Mouse (Mus musculus): Measurements from ENCODE around the gene Psmc3ip. TPM values are rescaled to one million over a fixed set of nuclear protein-coding genes. Genes with fewer than 3 reads are reported as not detected.
"Not testable (repeated sequence)": the region's sequence is repeated elsewhere in the genome, so short reads cannot be mapped to it uniquely, and the experiment has no call there.

The Psmc3ip gene
- polyA plus RNA-seq, 1 experiment from 2014 or later = 18.1 TPM

GRCm38 (mm10) chr11:101133037-101133436 lies 37.8 kb upstream of the Psmc3ip start:
- no peak overlapping the region for H3K4me2 ChIP-seq (ENCODE audit: low read depth, low read length)
- no peaks in the 10 kb centered on the region for H3K36me3 ChIP-seq (ENCODE audit: control insufficient read depth, insufficient read depth, low read length)
- WGBS = 57% methylated on average over 12 of the region's 12 CpGs

GRCm38 (mm10) chr11:101131701-101132100 lies 36.5 kb upstream of the Psmc3ip start:
- Histone ChIP-seq H3K9me3 (ENCODE audit: control insufficient read depth, low read length) (no peaks in the 10 kb centered on the region; the same call in 1 of the 2 replicates), H3K27me3 (replicated peaks; ENCODE audit: control insufficient read depth, insufficient read depth, low read length) (no peaks in the 10 kb centered on the region), H3K4me3 (ENCODE audit: low read length) (no peak overlapping the region), H3K27ac (ENCODE audit: low read length) (no peak overlapping the region), H3K4me2 (ENCODE audit: low read depth, low read length) (no peak overlapping the region), H3K4me1 (ENCODE audit: control insufficient read depth, insufficient read depth, low read length) (peaks cover 3% of the 10 kb centered on the region; the same call in 1 of the 2 replicates), H3K36me3 (ENCODE audit: control insufficient read depth, insufficient read depth, low read length) (0 out of 2 replicates have a peak, but pooled peaks cover under 1% of the 10 kb centered on the region), H3K9ac (ENCODE audit: low read depth, low read length) (no peak overlapping the region)
- no peak for ATAC-seq
- WGBS = 86% methylated on average over 6 of the region's 6 CpGs

More at GRCm38 (mm10) chr11:101133037-101133436, 37.8 kb upstream of the Psmc3ip start:
- Histone ChIP-seq H3K27me3 (replicated peaks; ENCODE audit: control insufficient read depth, insufficient read depth, low read length) (no peaks in the 10 kb centered on the region), H3K9me3 (ENCODE audit: control insufficient read depth, low read length) (no peaks in the 10 kb centered on the region), H3K4me1 (ENCODE audit: control insufficient read depth, insufficient read depth, low read length) (peaks cover 3% of the 10 kb centered on the region; the same call in 1 of the 2 replicates), H3K9ac (ENCODE audit: low read depth, low read length) (no peak overlapping the region), H3K27ac (ENCODE audit: low read length) (no peak overlapping the region), H3K4me3 (ENCODE audit: low read length) (no peak overlapping the region)
- ATAC-seq = no peak

DNA sequence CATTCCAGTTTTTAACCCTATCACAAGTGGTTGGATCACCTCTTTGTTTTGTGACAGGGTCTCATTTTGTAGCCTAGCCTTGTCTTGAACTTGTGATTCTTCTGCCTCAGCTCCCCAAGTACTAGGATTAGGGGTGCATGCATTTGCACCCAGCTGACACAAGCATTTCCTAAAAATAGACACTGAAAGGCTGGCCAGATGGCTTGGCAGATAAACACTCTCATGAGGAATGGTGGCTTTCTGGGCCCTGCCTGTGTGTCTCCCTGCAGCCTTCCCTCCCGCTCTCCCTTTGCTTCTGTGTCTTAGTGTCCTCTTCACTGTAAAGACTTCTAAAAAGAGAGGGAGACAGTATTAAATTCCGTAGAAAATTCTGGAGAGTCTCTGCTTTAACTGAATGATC lies 36.0 kb upstream of the Psmc3ip start:
- ATAC-seq = no peak
- Histone ChIP-seq H3K27me3 (replicated peaks; ENCODE audit: control insufficient read depth, insufficient read depth, low read length) (no peaks in the 10 kb centered on the region), H3K4me3 (ENCODE audit: low read length) (no peak overlapping the region), H3K27ac (ENCODE audit: low read length) (no peak overlapping the region), H3K4me2 (ENCODE audit: low read depth, low read length) (no peak overlapping the region), H3K4me1 (ENCODE audit: control insufficient read depth, insufficient read depth, low read length) (peaks cover 3% of the 10 kb centered on the region; the same call in 1 of the 2 replicates), H3K36me3 (ENCODE audit: control insufficient read depth, insufficient read depth, low read length) (0 out of 2 replicates have a peak, but pooled peaks cover 4% of the 10 kb centered on the region), H3K9ac (ENCODE audit: low read depth, low read length) (no peak overlapping the region), H3K9me3 (ENCODE audit: control insufficient read depth, low read length) (no peaks in the 10 kb centered on the region; the same call in 1 of the 2 replicates)
- 68% methylated on average over 2 of the region's 2 CpGs for WGBS

DNA sequence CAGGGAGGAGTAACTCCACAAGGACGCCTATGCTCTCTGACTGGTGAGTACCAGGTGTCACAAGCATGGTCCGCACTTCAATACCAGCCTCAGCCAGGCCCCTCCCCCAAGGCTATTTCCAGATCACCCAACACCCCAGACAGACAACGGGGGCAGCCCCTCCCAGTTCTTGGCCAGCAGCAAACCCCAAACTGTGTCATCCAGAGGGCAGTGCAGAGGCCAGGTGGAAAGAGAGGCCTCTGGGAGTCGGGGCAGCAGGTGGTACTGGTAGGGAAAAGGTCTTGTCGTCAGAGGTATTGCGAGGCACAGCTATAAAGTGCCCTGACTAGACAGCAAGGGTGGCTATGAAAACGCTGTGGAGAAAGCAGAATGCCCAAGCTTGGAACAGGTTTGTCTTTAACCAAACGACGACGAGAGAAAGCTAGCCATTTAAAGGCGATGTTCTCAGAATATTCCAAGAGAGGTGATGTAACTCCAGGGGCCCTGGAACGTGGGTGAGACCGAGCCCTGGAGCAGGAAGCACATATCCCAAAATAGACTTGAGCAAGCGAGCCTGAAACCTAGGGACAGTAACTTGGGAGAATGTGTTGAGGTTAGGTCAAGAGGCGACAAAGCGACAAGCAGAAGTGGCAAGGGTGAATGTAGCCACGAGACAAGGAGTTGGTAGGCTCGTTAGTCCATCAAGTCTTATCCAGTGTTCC lies 35.0 kb upstream of the Psmc3ip start:
- H3K4me3 ChIP-seq (ENCODE audit: low read length) = no peak overlapping the region
- H3K4me1 ChIP-seq (ENCODE audit: control insufficient read depth, insufficient read depth, low read length) = peaks cover 3% of the 10 kb centered on the region; the same call in 1 of the 2 replicates
- no peaks in the 10 kb centered on the region for H3K27me3 ChIP-seq (replicated peaks; ENCODE audit: control insufficient read depth, insufficient read depth, low read length)
- H3K9me3 ChIP-seq (ENCODE audit: control insufficient read depth, low read length) = no peaks in the 10 kb centered on the region; the same call in 1 of the 2 replicates
- no peak overlapping the region for H3K4me2 ChIP-seq (ENCODE audit: low read depth, low read length)
- WGBS = 38% methylated on average over 18 of the region's 18 CpGs
- ATAC-seq = peak; percentile 48
- no peak overlapping the region for H3K27ac ChIP-seq (ENCODE audit: low read length)
- peak overlapping the region; percentile 40; the same call in 1 of the 2 replicates for H3K9ac ChIP-seq (ENCODE audit: low read depth, low read length)
- H3K36me3 ChIP-seq (ENCODE audit: control insufficient read depth, insufficient read depth, low read length) = peaks cover 7% of the 10 kb centered on the region; the same call in 1 of the 2 replicates

GRCm38 (mm10) chr11:101128996-101129577 lies 33.9 kb upstream of the Psmc3ip start:
- Histone ChIP-seq H3K9me3 (ENCODE audit: control insufficient read depth, low read length) (no peaks in the 10 kb centered on the region; the same call in 1 of the 2 replicates), H3K27me3 (replicated peaks; ENCODE audit: control insufficient read depth, insufficient read depth, low read length) (no peaks in the 10 kb centered on the region), H3K4me2 (ENCODE audit: low read depth, low read length) (no peak overlapping the region), H3K4me3 (ENCODE audit: low read length) (no peak overlapping the region), H3K4me1 (ENCODE audit: control insufficient read depth, insufficient read depth, low read length) (peaks cover 3% of the 10 kb centered on the region; the same call in 1 of the 2 replicates), H3K27ac (ENCODE audit: low read length) (no peak overlapping the region), H3K36me3 (ENCODE audit: control insufficient read depth, insufficient read depth, low read length) (peaks cover 7% of the 10 kb centered on the region; the same call in 1 of the 2 replicates), H3K9ac (ENCODE audit: low read depth, low read length) (no peak overlapping the region)
- no peak for ATAC-seq
- 86% methylated on average over 11 of the region's 11 CpGs for WGBS

GRCm38 (mm10) chr11:101127075-101127474 lies 31.8 kb upstream of the Psmc3ip start:
- Histone ChIP-seq H3K9ac (ENCODE audit: low read depth, low read length) (no peak overlapping the region), H3K4me2 (ENCODE audit: low read depth, low read length) (no peak overlapping the region), H3K4me1 (ENCODE audit: control insufficient read depth, insufficient read depth, low read length) (peaks cover 3% of the 10 kb centered on the region; the same call in 1 of the 2 replicates), H3K4me3 (ENCODE audit: low read length) (no peak overlapping the region), H3K36me3 (ENCODE audit: control insufficient read depth, insufficient read depth, low read length) (peaks cover 7% of the 10 kb centered on the region; the same call in 1 of the 2 replicates), H3K27me3 (replicated peaks; ENCODE audit: control insufficient read depth, insufficient read depth, low read length) (no peaks in the 10 kb centered on the region), H3K27ac (ENCODE audit: low read length) (no peak overlapping the region), H3K9me3 (ENCODE audit: control insufficient read depth, low read length) (no peaks in the 10 kb centered on the region; the same call in 1 of the 2 replicates)
- WGBS = 86% methylated on average over 1 of the region's 1 CpGs
- no peak for ATAC-seq

DNA sequence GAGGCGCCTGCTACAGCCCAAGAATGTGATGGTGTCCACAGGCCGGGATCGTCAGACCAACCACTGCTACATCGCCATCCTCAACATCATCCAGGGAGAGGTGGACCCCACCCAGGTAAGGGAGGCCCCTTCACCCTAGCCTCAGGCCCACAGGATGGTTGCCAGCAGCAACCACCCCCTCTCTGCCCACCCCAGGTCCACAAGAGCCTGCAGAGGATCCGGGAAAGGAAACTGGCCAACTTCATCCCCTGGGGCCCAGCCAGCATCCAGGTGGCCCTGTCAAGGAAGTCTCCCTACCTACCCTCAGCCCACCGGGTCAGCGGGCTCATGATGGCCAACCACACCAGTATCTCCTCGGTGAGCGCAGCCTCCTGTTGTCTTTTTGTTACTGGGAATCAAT lies 29.8 kb upstream of the Psmc3ip start:
- peaks cover 11% of the 10 kb centered on the region for H3K4me1 ChIP-seq (ENCODE audit: control insufficient read depth, insufficient read depth, low read length)
- H3K9me3 ChIP-seq (ENCODE audit: control insufficient read depth, low read length); H3K4me2 ChIP-seq (ENCODE audit: low read depth, low read length); ATAC-seq; H3K27me3 ChIP-seq (replicated peaks; ENCODE audit: control insufficient read depth, insufficient read depth, low read length); H3K36me3 ChIP-seq (ENCODE audit: control insufficient read depth, insufficient read depth, low read length); H3K9ac ChIP-seq (ENCODE audit: low read depth, low read length); H3K27ac ChIP-seq (ENCODE audit: low read length); H3K4me3 ChIP-seq (ENCODE audit: low read length): not testable (repeated sequence)
- WGBS = 94% methylated on average over 7 of the region's 9 CpGs

GRCm38 (mm10) chr11:101124494-101124893 lies 29.3 kb upstream of the Psmc3ip start:
- not testable (repeated sequence) for H3K4me2 ChIP-seq (ENCODE audit: low read depth, low read length); H3K9ac ChIP-seq (ENCODE audit: low read depth, low read length); H3K9me3 ChIP-seq (ENCODE audit: control insufficient read depth, low read length); H3K27me3 ChIP-seq (replicated peaks; ENCODE audit: control insufficient read depth, insufficient read depth, low read length); H3K27ac ChIP-seq (ENCODE audit: low read length); H3K4me3 ChIP-seq (ENCODE audit: low read length); H3K36me3 ChIP-seq (ENCODE audit: control insufficient read depth, insufficient read depth, low read length); ATAC-seq
- peaks cover 10% of the 10 kb centered on the region for H3K4me1 ChIP-seq (ENCODE audit: control insufficient read depth, insufficient read depth, low read length)
- 93% methylated on average over 8 of the region's 8 CpGs for WGBS

DNA sequence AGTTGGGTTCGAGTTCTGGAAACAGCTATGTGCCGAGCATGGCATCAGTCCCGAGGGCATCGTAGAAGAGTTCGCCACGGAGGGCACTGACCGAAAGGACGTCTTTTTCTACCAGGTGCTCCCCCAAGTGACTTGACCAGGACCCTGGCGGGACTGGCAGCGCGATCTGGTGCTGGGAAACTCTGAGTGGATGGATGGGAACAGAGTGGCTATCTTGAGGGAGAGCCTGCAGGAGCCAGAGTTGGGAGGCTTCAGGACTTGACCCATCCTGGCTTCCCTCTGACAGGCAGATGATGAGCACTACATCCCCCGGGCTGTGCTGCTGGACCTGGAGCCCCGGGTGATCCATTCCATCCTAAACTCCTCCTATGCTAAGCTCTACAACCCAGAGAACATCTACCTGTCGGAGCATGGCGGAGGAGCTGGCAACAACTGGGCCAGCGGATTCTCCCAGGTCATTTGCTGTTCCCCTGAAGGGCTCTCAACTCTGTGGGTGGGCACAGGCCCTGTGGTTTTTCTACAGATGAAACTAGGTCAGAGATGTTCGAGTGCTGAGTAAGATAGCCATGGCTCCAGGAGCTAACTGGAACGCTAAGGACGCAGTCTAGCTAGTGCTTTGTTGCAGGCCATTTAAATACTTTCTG lies 25.4 kb upstream of the Psmc3ip start:
- Histone ChIP-seq H3K9ac (ENCODE audit: low read depth, low read length) (peak overlapping the region; percentile 83), H3K36me3 (ENCODE audit: control insufficient read depth, insufficient read depth, low read length) (0 out of 2 replicates have a peak, but pooled peaks cover 3% of the 10 kb centered on the region), H3K4me1 (ENCODE audit: control insufficient read depth, insufficient read depth, low read length) (peaks cover 21% of the 10 kb centered on the region), H3K4me3 (ENCODE audit: low read length) (peak overlapping the region; percentile 92), H3K27ac (ENCODE audit: low read length) (peak overlapping the region; percentile 87), H3K27me3 (replicated peaks; ENCODE audit: control insufficient read depth, insufficient read depth, low read length) (no peaks in the 10 kb centered on the region), H3K4me2 (ENCODE audit: low read depth, low read length) (peak overlapping the region; percentile 98), H3K9me3 (ENCODE audit: control insufficient read depth, low read length) (no peaks in the 10 kb centered on the region)
- ATAC-seq = no peak
- 20% methylated on average over 19 of the region's 19 CpGs for WGBS
